9 mouse cellular contexts compared by ENCODE assay signal in the genomic region with DNA sequence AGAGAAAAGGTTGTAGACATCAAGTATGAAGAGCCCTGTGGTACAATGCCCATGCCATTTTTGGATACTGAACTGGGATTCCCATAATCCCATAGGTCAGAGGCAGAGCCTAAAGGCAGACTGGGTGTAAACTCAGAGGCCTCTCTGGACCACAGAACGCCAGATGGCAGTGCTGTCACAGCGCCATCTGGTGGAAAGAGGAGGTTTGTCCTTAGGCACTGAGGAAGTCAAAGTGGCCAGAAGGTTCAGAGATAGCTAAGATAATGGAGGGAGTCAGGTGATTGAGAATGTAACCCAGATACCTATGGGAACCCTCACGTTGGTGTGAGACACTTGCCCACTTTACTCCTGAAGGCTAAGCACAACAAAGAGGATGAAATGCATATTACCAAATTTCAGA. TPM values are rescaled to one million over a fixed set of nuclear protein-coding genes. Genes with fewer than 3 reads are reported as not detected.
DNase-seq lines count a peak whose midpoint lies in the region; TF ChIP-seq lines count a peak whose summit lies in the region.
"Had no signal": no experiment of that assay in that cellular context is flagged by ENCODE, and none has a peak within 500 bp of the region (broad histone marks: within the 10 kb centered on the region; RNA-seq: fewer than 3 reads in every experiment).

No protein-coding gene starts in this region.

- DNase-seq in layer of hippocampus, adult 2 months (ENCODE audit: low spot score in 2 of 2) = peak; percentile 29 to 66
- DNase-seq in layer of hippocampus, adult 9-10 months (ENCODE audit: low spot score) = no peak
- peak; percentile 70 for DNase-seq in adipocyte (ENCODE audit: low spot score)
- DNase-seq in embryo, embryonic 10.5 days (ENCODE audit: low spot score) = peak; percentile 85
- DNase-seq in heart, postnatal 36 days = peak; percentile 63 to 72
- DNase-seq in left cerebral cortex, adult 18-20 months (ENCODE audit: low spot score in 2 of 2) = peak; percentile 69 to 78
- peak; percentile 83 for DNase-seq in mesoderm, embryonic 11.5 days (ENCODE audit: low read depth, low spot score)
- DNase-seq in spleen, postnatal 4 days (ENCODE audit: low spot score in 2 of 2) = peak; percentile 76 to 88

- intact Hi-C loops in heart, postnatal 36 days (cut with DNase I) = loop anchor here (1.0 to 5.0 kb wide), 2 partner anchors 266 to 437 kb away; no protein-coding TSS in a partner anchor

- H3K27ac ChIP-seq in layer of hippocampus, adult 2 months = no peak overlapping the region

- no peak overlapping the region for H3K4me3 ChIP-seq in layer of hippocampus, adult 2 months
- H3K4me3 ChIP-seq: myocyte had no signal

- peak; percentile 89 for TF ChIP-seq CTCF in layer of hippocampus, adult 2 months (conservative IDR thresholded peaks at IDR 0.05)

RNA-seq across cellular contexts. Expression of gene Rem2, which starts 18.3 kb away (rescaled TPM):
- 10 to 100 TPM; 23.9 to 24.0 TPM for total RNA-seq in layer of hippocampus, adult 2 months (2021)
- total RNA-seq in heart, postnatal 36 days (2021) = not detected
- total RNA-seq in left cerebral cortex, adult 18-20 months (2021) = 1 to 10 TPM; 4.2 to 7.5 TPM

RNA-seq across cellular contexts. Expression of gene Prmt5, which starts 23.1 kb away (rescaled TPM):
- total RNA-seq in layer of hippocampus, adult 2 months (2021) = 10 to 100 TPM; 47.3 to 53.6 TPM
- total RNA-seq in heart, postnatal 36 days (2021) = 10 to 100 TPM; 30.3 to 37.7 TPM
- total RNA-seq in left cerebral cortex, adult 18-20 months (2021) = 10 to 100 TPM; 48.8 to 49.7 TPM

RNA-seq across cellular contexts. Expression of gene Lrp10, which starts 30.3 kb away (rescaled TPM):
- 10 to 100 TPM; 28.5 to 30.3 TPM for total RNA-seq in layer of hippocampus, adult 2 months (2021)
- 10 to 100 TPM; 55.5 to 57.6 TPM for total RNA-seq in heart, postnatal 36 days (2021)
- total RNA-seq in left cerebral cortex, adult 18-20 months (2021) = 10 to 100 TPM; 21.1 to 22.2 TPM

Comparison
In these comparisons a context has a peak if more than half of its experiments do, and no peak if none do; other contexts are left out.
1. RNA of gene Rem2, which starts 18.3 kb away (total RNA-seq): 23.9 to 24.0 TPM in layer of hippocampus, adult 2 months and 4.2 to 7.5 TPM in left cerebral cortex, adult 18-20 months; not detected in heart, postnatal 36 days; every median in the first group is over 4 times any median in the second.